Mouse (Mus musculus) lung, postnatal 36 days (tissue): ENCODE data around the gene Scfd1.

Source experiments
- DNase-seq: peaks from one replicate; pipeline ENCODE4 v3.0.0; 2022; ENCODE audit warnings: mixed read lengths

The Scfd1 gene

DNA sequence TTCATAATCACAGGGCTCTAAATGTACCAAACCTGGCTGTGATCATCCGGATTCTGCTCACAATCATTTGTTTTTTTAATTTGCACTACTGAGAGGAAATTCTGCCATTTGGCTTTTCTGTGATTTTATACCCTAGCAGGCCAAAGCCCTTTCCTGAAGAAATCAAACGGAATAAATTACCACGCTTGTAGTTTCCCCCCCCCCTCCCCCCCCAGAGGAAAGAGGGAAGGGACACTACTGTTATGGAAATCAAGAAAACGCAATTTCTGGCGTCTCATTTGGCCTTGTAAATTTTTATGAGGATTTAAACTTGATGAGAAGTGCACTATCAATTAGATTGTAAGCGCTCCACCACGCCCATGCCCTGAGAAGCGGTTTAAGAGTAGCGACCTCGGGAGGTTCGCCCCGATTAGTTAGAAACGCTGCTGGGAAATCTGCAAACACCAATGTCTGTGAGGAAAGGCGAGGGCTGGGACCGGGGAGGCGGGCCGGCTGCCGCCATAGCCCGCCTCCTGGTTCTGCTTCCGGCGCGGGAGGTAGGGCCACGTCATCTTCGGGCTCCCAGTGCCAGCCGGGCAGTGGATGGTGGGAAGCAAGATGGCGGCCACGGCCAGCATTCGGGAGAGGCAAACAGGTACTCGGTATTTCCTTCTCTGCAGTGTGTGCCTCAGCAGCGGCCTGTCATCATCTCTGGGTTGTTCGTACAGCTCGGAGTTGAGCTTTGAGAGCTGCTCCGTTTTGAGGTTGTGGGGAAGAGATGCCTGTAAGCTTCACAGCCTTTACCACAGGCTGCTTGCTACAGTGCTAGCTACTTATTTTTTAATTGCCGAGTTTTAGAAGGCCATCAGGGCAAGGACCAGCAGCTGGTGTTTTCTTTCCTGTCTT lies at the start of gene Scfd1:
Gene Scfd1, plus strand, starts transcription at position 508 of the 885 bp plus-strand sequence.
- peak; percentile 95 for DNase-seq

DNA sequence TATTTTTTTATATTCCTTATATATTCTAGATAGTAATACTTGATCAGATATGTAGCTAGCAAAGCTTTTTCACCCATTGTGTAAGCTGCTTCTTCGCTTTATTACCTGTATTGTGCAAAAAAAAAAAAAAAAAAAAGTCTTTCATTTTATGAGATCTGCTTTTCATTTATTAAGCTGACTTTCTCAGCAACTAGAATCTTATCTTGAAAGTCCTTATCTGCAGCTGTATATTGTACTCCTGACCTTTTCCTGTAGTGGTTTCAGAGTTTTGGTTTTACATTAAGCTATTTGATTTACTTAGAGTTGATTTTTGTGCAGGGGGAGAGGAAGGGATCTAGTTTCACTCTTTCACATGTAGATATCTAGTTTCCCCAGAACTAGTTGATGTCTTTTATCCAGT lies 40.3 kb upstream of the Scfd1 start:
- DNase-seq, result no peak

DNA sequence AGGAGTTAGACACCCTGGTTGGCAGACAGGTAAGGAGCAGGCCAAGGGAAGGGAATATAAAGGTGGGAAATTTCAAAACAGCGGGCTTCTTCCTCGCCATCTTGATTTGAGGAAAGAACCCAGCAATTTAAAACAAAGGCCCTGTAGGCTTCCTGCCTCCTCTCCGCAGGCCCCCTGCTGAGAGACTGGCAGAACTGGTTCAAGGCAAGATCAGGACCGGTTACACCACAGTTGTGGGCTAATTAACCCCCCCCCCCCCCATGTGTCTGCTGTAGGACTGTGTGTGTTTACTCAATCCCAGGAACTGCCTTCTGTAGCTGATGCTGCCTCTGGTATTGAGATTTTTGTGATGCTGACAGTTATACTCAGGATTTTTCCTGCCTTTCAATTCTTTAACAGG lies 31.2 kb upstream of the Scfd1 start:
- DNase-seq, result peak; percentile 48

DNA sequence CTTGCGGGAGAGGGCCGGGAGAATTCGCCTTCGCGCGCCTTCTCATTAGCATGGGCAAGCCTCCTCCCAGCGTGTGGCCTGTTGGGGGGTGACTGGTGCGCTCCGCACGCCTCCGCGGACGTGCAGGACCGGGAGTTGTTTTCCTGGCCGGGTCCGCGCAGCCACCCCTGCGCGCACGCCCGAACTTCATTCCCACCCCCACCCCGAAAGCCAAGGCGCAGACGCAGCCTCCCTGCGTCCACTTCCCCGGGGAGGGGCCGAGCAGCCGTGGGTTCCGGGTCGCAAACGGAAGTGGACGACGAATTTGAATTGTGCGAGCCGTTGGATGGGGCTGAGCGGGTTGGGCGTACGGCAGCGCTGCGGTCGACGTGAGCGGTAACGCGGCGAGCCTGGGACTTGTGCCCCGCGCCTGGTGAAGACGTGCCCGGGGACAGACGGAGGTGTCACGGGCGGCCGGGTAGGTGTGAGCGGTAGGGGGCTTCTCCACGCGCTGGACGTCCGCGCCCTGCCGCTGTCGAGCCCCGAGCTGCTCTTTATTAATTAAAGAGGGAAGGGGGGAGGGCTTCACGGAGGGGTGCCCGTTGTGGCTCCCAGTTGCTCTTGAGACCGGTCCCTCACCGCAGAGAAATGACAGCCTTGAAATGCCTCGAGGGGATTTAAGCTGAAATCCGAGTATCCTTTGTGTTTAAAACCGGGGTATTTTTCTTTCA lies 29.2 kb upstream of the Scfd1 start, which contains the start of gene G2e3:
Gene G2e3, plus strand, starts transcription at position 74 of the 710 bp plus-strand sequence.
- DNase-seq, result peak; percentile 91

DNA sequence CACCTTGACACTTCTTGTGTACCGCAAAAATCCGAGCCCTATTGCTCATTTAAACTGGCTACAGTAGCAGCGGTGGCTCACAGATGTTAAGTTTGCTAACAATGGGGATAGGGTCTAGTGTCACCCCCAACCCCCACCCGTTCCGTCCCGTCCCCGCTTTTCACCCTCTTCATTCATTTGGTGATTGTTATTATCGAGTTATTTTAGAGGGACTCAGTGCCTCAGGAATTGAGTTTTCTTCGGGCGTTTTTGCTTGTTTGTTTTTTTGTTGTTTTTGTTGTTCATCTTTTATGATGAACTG lies 28.7 kb upstream of the Scfd1 start:
- DNase-seq, result no peak

DNA sequence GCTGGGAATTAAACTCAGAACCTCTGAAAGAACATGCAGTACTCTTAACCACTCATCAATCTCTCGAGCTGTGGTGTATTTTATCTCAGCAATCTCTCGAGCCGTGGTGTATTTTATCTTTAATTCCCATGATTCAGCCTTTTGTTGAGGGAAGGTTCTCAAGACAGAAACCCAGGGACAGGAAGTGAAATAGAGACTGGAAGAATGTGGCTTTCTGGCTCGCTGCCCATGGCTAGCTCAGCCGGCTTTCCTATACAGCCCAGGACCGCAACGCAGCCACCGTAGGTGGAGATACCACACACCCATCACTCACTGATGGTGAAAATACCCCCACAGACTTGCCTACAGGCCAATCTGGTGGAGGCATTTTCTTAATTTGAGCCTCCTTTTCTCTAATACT lies 22.0 kb upstream of the Scfd1 start:
- no peak for DNase-seq

DNA sequence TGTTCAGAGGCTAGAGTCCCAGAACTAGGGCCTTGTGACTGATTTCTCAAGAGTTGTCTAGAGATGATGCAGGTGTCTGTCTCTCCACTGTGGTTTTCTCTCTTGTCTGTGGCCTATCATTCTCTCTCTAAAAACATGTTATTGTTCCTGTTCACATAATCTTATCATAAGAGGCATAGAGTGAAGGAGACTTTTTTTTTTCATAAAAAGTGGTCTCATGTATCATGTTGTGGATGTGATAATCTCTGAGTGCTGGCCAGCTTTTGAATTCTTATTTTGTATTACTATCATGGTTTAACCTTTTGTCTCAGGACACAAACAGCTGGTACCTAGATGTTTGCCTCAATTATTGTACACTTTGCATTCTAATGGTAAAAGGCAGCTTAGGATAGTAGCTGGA lies 16.0 kb upstream of the Scfd1 start:
- DNase-seq, result no peak

DNA sequence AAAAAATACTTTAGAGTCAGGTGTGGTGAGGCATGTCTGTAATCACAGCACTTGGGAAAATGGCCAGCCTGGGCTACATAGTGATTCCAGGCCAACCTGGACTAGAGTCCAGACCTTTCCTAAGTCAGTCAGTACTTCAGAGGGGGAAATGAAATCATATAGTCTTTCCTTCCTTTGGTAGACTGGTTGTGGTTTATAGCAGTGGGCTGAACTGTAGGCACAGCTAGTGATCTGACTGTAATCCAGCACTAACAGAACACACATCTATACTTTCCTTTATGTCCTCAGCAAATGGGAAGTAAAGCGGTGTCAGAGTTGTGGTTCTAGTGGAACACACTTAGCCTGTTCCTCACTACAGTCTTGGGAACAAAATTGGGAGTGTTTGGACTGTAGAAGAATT lies 14.4 kb upstream of the Scfd1 start:
- no peak for DNase-seq

DNA sequence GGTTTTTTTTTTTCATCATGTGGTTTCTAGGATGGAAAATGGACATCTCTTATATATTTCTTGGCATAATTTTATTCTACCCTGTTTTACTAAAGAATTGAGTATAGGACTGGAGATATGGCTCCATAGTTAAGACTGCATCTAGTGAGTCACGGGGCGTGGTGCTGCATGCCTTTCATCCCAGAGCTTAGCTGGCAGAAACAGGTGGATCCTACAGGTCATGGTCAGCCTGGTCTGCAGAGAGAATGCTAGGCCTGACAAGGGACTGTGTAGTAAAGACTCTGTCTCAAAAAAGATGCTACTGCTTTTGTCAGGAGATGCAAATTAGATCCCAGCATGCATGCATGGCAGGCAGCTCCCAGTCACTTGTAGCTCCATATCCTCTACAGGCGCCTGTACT lies 8.8 kb upstream of the Scfd1 start:
- no peak for DNase-seq

DNA sequence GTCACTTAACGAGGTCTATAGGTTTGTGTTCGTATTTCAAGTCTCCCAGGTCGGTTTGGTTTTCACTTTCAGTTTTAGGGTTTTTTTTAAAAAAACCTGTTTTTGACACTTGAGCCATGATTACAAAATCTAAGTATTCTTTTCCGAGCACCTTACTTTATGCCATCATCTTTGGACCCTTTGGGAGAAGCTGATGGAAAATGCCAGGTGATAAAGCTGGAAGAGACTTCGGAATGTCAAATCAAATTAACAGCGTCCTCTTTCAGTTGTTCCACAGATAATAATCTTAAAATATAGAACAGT lies 529 bp downstream of the Scfd1 start:
- DNase-seq, result no peak

DNA sequence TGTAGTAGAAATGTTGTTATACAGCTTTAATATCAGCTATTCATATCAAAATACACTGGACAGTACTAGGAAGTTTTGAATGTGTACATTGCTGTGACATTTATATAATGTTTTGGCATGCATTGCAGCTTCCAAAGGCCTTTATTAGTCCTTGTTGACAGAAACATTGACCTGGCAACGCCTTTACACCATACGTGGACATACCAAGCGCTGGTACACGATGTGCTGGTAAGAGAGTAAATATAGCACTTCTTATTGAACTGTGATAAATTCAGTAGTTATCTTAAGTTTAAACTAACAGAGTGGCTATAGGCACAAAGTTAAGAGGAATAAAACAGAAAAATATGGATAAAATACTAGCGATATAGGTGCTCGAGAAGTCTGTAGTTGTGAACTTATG lies 22.6 kb downstream of the Scfd1 start:
- no peak for DNase-seq

DNA sequence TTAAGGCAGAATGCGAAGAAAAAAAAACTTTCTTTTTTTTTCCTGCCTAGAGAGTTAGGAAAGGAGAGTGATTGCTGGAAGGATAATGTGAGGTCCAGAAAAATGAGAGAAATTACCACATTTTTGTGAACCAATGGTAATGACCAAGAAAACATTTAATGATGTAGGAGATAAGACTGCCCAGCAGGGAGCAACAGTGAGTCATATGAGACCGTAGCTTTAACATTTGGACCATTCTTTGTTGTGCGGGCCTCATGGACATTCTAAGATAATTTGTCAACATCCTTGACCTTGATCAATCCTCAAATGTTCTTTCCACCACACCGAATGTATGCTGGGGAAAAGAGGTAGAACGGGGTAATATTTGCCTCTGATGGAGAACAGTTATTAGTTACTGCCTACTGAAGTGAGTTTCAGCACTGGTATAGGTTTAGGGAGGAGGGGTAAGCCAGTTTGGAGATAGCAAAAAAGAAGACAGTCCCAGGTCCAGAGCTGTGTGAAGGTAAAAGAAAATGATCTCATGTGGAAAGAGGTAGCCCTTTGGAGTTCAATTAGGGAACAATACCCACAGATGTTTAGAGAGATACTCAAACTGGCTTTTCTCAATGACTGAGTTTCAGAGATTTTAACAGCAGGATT lies 24.9 kb downstream of the Scfd1 start:
- DNase-seq, result peak; percentile 14

DNA sequence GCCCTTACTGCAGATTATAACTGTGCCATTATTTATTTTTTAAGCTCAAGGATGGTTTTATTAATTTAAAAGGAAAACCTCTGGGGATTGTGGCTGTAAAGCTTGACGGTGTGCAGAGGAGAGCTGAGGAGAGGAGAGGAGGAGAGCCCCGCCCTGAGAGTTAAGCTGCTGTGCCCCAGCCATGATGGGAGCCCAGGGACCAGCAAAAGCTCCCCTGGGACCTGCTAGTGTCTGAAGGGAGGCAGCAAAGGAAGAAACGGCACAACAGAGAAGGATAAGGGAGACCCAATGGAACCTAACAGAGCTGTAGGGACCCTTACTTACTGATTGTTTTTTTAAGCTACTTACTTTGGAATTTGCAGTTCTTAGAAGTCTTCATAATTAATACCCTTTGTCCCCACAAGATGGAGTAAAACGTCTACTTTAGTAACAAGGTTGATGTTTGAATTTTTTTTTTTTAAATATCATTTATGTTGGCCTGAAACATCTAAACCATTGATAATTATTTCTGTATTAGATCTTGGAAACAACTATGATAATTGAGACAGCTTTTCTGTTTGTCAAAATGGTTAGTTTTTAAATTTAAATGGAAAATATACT lies 26.8 kb downstream of the Scfd1 start:
- no peak for DNase-seq

DNA sequence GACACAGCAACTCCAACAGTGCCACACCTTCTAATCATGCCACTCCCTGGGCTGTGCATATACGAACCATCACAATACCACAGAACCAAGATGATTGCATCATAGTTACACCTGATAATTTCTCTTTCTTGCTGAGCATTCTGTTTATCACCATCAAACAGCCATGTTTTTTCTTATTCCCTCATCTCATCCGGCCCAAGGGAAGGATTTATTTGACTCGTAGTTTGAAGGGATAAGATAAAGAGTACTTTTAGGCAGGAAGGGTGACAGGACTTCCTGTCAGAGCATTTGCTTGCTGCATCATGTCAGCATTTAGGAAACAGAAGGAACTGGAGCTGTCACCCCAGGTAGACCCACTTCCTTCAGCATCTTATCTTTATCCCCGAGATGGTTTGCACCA lies 34.1 kb downstream of the Scfd1 start:
- DNase-seq, result no peak

DNA sequence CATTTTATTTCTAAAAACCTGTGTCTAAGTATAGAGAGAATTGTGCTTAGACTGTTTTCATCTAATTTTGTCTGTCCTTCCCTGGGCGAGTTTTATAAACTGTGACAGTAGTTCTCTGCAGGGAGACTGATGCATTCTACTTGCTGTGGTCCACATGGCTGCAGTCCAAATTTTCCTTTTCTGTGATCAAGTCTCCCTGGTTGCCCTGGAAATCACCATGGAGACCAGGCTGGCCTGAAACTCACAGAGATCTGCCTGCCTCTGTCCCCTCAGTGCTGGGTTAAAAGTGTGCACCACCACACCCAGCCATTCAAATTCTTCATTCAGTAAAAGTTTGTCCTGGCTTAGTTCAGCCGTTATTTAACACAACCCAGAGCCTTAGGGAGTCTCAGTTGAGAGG lies 60.2 kb downstream of the Scfd1 start:
- DNase-seq, result no peak

DNA sequence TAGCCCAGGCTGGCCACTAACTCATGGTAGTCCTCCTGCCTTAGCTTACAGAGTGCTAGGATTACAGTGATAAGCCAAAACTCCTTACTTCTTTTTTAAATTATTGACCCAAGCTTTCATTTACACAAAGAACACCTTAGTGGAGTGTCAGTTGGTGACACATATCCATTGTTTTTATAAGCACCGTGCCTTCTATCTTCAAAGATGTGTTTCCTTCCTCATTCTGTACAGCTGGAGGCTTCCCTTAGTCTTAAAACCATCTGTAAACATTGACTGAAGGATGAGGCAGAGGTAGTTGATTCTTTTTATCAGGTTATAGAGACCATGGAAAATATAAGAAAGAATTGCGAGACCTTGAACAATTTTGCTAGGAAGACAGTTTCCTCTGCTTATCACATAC lies 61.0 kb downstream of the Scfd1 start:
- no peak for DNase-seq

DNA sequence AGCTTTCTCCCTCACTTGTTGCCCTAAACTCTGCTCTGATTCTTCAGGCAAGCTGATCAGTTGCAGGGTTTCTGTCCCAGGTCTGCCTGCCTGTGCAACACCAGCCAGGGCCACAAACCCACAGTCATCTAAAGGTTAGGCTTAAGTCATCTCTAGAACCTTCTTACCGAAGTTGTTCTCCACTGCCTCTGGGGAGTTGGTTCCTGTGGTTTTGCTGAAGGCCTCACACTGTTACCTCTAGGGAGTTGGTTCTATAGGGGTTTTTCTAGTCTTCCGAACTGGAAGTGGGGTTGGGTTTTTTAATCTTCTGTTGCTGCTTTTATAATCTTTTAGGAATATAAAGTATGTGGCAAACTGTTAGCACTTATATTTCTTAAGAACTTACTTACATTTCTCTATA lies 72.0 kb downstream of the Scfd1 start:
- no peak for DNase-seq

DNA sequence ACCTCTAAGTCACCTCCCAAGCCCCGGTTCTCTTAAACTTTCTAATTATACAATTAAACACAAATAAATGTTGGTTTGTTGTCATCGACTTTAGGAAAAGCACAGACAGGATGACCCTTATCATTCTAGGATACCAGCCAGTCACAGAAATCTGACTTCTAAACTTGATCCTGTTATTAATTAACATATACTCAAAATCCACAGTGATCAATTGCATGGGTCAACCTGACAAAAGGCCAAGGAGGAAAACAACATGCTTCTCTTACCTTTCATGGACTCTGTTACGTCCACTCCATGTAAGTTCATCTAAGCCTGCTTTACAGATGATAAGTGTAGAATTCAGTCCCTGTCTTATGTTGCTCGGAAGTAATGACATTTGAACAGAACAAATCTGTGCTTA lies 93.6 kb downstream of the Scfd1 start:
- no peak for DNase-seq

DNA sequence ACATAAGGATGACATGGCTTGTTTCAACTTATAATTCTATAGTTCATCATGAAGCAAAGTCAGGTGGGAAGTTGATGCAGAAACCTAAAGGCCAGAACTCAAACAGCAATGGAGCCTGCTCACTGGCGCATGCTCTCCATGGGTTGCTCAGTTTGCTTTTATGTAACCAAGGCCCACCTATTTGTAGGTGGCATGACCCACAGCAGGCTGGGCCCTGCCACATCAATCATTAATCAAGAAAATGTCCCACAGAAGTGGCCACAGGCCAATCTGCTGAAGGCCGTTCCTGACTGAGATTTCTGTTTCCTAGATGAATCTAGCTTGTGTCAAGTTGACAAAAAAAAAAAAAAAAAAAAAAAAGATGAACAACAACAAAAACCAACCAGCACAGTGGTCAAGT lies 103.9 kb downstream of the Scfd1 start:
- DNase-seq, result no peak

DNA sequence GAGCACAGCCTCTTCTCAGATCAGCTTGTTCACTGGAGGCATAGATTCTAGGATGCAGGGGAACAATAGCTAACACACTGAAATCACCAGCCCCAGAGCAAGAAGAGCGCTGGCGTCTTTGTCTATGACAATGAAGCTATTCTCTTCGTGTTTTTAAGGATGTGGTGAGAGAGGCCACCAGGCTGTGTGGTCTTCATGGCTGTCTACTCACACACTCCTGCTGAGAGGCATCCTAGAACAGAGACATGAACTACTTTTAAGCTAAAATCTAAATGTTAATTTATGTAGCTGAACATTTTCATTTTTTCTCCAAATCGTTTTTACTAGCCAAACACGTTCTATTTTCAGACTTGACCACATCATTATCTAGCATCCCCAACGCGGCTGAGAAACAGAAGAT lies 114.7 kb downstream of the Scfd1 start:
- no peak for DNase-seq

DNA sequence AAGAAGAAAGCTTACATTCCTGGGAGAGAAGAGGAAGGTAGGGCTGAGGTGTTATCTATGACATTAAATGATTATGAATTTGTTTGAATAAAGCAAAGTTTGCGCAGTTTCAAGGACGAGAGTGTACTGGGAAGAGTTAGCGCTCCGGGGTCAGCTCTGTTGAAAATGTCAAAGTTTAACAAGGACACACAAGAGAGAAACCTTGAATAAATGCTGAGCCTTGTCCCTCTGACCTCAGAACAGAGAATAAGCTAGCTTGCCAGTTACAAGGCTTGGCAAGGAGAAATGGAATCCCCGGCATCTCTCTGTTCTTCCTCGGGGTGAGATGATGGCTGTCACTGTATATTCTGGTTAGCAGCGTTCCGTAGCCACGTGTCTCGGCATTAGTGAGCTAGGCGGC lies 116.2 kb downstream of the Scfd1 start:
- no peak for DNase-seq

DNA sequence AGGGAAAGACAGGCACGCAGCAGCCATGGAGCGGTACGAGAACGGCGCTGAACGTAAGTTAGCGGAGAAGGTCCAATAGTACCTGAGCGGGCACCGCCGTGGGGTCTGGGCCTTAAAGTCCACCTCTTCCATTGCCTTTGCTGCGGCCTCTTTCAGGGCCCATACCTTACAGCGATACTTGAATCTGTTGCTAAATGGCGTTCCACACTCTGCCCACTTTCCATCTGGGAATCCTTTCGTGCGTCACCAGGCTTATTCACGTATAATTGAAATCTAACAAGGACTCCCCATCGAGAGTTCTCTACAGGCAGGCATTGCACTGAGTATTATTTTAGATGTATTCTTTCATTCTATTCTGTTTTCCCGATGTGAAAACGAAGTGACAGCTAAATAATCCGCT lies 117.3 kb downstream of the Scfd1 start:
- DNase-seq, result no peak
